In genomic region chr12:71748731-71749130, GRCm38 (mm10) we compare ENCODE assay signal across 9 mouse cellular contexts.
DNase-seq lines count a peak whose midpoint lies in the region; ATAC-seq and TF ChIP-seq lines count a peak whose summit lies in the region.
"Had no signal": no experiment of that assay in that cellular context is flagged by ENCODE, and none has a peak within 500 bp of the region (broad histone marks: within the 10 kb centered on the region; RNA-seq: fewer than 3 reads in every experiment).

No protein-coding gene starts in this region.

- peak overlapping the region; percentile 16; the same call in 1 of the 2 replicates for H3K4me2 ChIP-seq in hindbrain, postnatal 0 days (ENCODE audit: low read depth, low read length)
- H3K4me2 ChIP-seq: neural tube, embryonic 12.5 days had no signal

- 0 out of 2 replicates have a peak, but pooled peaks cover 11% of the 10 kb centered on the region for H3K4me1 ChIP-seq in hindbrain, postnatal 0 days (ENCODE audit: insufficient read depth, low read length)
- peaks cover 16% of the 10 kb centered on the region for H3K4me1 ChIP-seq in olfactory bulb, adult 2 months (ENCODE audit: control insufficient read depth, insufficient read depth, low read length)
- H3K4me1 ChIP-seq: neural tube, embryonic 12.5 days had no signal

- H3K27ac ChIP-seq in hindbrain, postnatal 0 days = peak overlapping the region; percentile 17
- H3K27ac ChIP-seq in olfactory bulb, adult 2 months (ENCODE audit: insufficient read depth, low read depth, low read length) = peak overlapping the region; percentile 80
- H3K27ac ChIP-seq: neural tube, embryonic 12.5 days had no signal

- DNase-seq in adrenal gland, adult 18-20 months (ENCODE audit: low spot score in 2 of 2) = peak; percentile 20 to 32
- DNase-seq in cerebellum, adult 11 months = peak; percentile 38
- peak; percentile 69 for DNase-seq in gastrocnemius, adult 18-20 months (ENCODE audit: low spot score)
- peak; percentile 70 for DNase-seq in hindbrain, postnatal 0 days (ENCODE audit: low spot score)
- peak; percentile 75 to 76 for DNase-seq in layer of hippocampus, postnatal 36 days
- DNase-seq in yolk sac, embryonic 10.5 days (ENCODE audit: low spot score) = no peak

- H3K27me3 ChIP-seq in hindbrain, postnatal 0 days (ENCODE audit: insufficient read depth, low read length) = no peaks in the 10 kb centered on the region
- H3K27me3 ChIP-seq: neural tube, embryonic 12.5 days had no signal

- peak; percentile 73 for ATAC-seq in hindbrain, postnatal 0 days
- ATAC-seq in inflammation-experienced regulatory T-cells, adult 6 months = no peak

- H3K9ac ChIP-seq in hindbrain, postnatal 0 days (replicated peaks; ENCODE audit: low read length) = no peak overlapping the region
- H3K9ac ChIP-seq: neural tube, embryonic 12.5 days had no signal

- H3K4me3 ChIP-seq in hindbrain, postnatal 0 days (ENCODE audit: low read length) = no peak overlapping the region
- no peak overlapping the region for H3K4me3 ChIP-seq in olfactory bulb, adult 2 months (ENCODE audit: insufficient read depth, low read depth, low read length)
- H3K4me3 ChIP-seq: neural tube, embryonic 12.5 days had no signal

- no peaks in the 10 kb centered on the region for H3K36me3 ChIP-seq in hindbrain, postnatal 0 days (ENCODE audit: insufficient read depth, low read length)
- H3K36me3 ChIP-seq: neural tube, embryonic 12.5 days had no signal

- no peak for TF ChIP-seq POLR2A in olfactory bulb, adult 2 months (IDR thresholded peaks at IDR 0.05; ENCODE audit: insufficient read depth, low read depth, low read length)

- no peak for TF ChIP-seq CTCF in hindbrain, postnatal 0 days (IDR thresholded peaks at IDR 0.05; ENCODE audit: low read depth)
- no peak for TF ChIP-seq CTCF in olfactory bulb, adult 2 months (IDR thresholded peaks at IDR 0.05; ENCODE audit: insufficient read depth, low read depth, low read length)

- WGBS in hindbrain, postnatal 0 days = 40% methylated on average over 4 of the region's 4 CpGs
- 14% methylated on average over 4 of the region's 4 CpGs for WGBS in olfactory bulb, adult 2 months

- H3K9me3 ChIP-seq in hindbrain, postnatal 0 days (ENCODE audit: low read length) = no peaks in the 10 kb centered on the region
- H3K9me3 ChIP-seq: neural tube, embryonic 12.5 days had no signal
